Comparison of ENCODE assay signal across 8 mouse cellular contexts in the genomic region with DNA sequence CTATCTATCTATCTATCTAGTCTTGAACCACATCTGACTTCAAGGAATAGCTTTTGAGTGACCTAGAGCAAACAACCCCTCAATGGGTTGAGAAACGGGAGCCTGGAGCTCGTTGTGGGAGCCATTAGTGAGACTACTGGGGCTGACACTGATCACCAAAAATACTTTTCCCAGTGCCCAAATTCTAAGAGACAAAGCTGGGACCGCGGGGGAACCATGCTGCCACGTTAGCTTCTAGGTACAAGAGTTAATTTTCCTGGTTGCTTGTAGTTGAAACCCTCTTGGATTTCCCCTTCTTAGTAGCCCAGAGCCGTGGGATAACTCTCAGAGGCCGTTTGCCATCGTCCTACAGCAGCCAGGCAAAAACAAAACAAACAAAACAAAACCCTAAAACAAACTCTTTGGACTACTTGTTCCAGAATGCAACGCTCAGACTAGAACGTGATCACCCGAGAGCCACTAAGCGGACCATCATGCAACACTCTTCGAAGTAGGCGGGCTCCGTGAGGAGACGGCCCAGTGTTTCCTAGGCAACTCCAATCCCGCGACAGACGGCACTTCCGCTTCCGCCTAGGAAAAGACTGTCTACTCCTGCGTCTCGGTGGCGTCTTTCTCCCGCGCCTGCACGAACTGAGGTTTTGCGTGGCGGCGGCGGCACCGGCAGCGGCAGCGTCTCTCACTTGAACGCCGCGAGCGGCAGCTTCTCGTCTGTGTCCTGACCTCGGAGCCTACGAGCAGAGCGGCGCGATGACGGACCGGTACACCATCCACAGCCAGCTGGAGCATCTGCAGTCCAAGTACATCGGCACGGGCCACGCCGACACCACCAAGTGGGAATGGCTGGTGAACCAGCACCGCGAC. TPM values are rescaled to one million over a fixed set of nuclear protein-coding genes. Genes with fewer than 3 reads are reported as not detected.
DNase-seq lines count a peak whose midpoint lies in the region; ATAC-seq lines count a peak whose summit lies in the region.

No protein-coding gene starts in this region.

- H3K27me3 ChIP-seq in hindbrain, embryonic 16.5 days (replicated peaks; ENCODE audit: control insufficient read depth, insufficient read depth, low read length), result no peaks in the 10 kb centered on the region

- H3K9me3 ChIP-seq in hindbrain, embryonic 16.5 days (ENCODE audit: control insufficient read depth, low read length), result no peaks in the 10 kb centered on the region

- DNase-seq in WW6 (ENCODE audit: low read depth, low spot score), result peak; percentile 89
- DNase-seq in cerebellum, postnatal 4 days (ENCODE audit: low spot score in 2 of 2), result peak; percentile 82 to 90
- DNase-seq in gastrocnemius, adult 18-20 months (ENCODE audit: low spot score), result peak; percentile 96
- DNase-seq in left cerebral cortex, adult 18-20 months (ENCODE audit: low spot score in 2 of 2), result peak; percentile 96 to 98
- peak; percentile 98 for DNase-seq in right cerebral cortex, adult 18-20 months
- peak; percentile 85 for DNase-seq in urinary bladder, postnatal 10 days (ENCODE audit: low spot score)

- WGBS in hindbrain, embryonic 16.5 days, result 4% methylated on average over 51 of the region's 52 CpGs
- 3% methylated on average over 52 of the region's 52 CpGs for WGBS in macrophage (ENCODE audit: missing documents)

- peak overlapping the region; percentile 79 for H3K9ac ChIP-seq in hindbrain, embryonic 16.5 days (ENCODE audit: low read depth, low read length)

- peak; percentile 100 for ATAC-seq in hindbrain, embryonic 16.5 days

- peak overlapping the region; percentile 98 for H3K4me2 ChIP-seq in hindbrain, embryonic 16.5 days (ENCODE audit: low read length)

- peaks cover 11% of the 10 kb centered on the region for H3K4me1 ChIP-seq in hindbrain, embryonic 16.5 days (ENCODE audit: control insufficient read depth, insufficient read depth, low read depth, low read length)

- H3K36me3 ChIP-seq in hindbrain, embryonic 16.5 days (ENCODE audit: control insufficient read depth, insufficient read depth, low read length), result no peaks in the 10 kb centered on the region
- H3K36me3 ChIP-seq in macrophage (ENCODE audit: inconsistent target), result no peaks in the 10 kb centered on the region

- peak overlapping the region; percentile 78 for H3K27ac ChIP-seq in hindbrain, embryonic 16.5 days (ENCODE audit: low read depth, low read length)
- peak overlapping the region; percentile 39 for H3K27ac ChIP-seq in macrophage

- H3K4me3 ChIP-seq in hindbrain, embryonic 16.5 days (ENCODE audit: low read length), result peak overlapping the region; percentile 93
- peak overlapping the region; percentile 92 for H3K4me3 ChIP-seq in macrophage (ENCODE audit: inconsistent target)

- H3K79me2 ChIP-seq in macrophage (ENCODE audit: inconsistent target), result peaks cover 22% of the 10 kb centered on the region

RNA-seq across cellular contexts. Expression of gene Sf3b5, which starts 3.0 kb away (rescaled TPM):
- total RNA-seq in gastrocnemius, adult 18-20 months (2021), result 1 to 10 TPM; 5.2 to 5.7 TPM
- 22.5 and 25.3 TPM in 2 replicates for polyA plus RNA-seq in hindbrain, embryonic 16.5 days (2015; fragmentation: Nextera tagmentation; extraction: Ambion mirVana)
- total RNA-seq in left cerebral cortex, adult 18-20 months (2021), result 1 to 10 TPM; 8.3 to 8.4 TPM
- 1 to 10 TPM in 7 of 26 experiments, under 1 TPM in 17, not detected in 2; 0.20 to 3.3 (median 0.65) TPM for total RNA-seq in macrophage (2018; cell fraction: chromatin; rRNA removed)
- 10 to 100 TPM in 17 of 26 experiments, 1 to 10 TPM in 9; 8.0 to 14.5 (median 10.4) TPM for total RNA-seq in macrophage (2018; cell fraction: cytosol; rRNA removed)
- 1 to 10 TPM; 1.2 to 6.9 (median 2.4) TPM for total RNA-seq in macrophage (2018; cell fraction: nucleus; rRNA removed)
- 3.1 to 18.1 TPM (median 12.3 TPM) in 3 replicates for polyA plus RNA-seq in macrophage (2018)

RNA-seq across cellular contexts. Expression of gene Stx11, which starts 44.0 kb away (rescaled TPM):
- total RNA-seq in gastrocnemius, adult 18-20 months (2021), result under 1 TPM; 0.46 to 0.47 TPM
- 2.1 and 2.5 TPM in 2 replicates for polyA plus RNA-seq in hindbrain, embryonic 16.5 days (2015; fragmentation: Nextera tagmentation; extraction: Ambion mirVana)
- under 1 TPM; 0.07 to 0.37 TPM for total RNA-seq in left cerebral cortex, adult 18-20 months (2021)
- total RNA-seq in macrophage (2018; cell fraction: chromatin; rRNA removed), result 100 to 1,000 TPM in 4 of 26 experiments, 10 to 100 TPM in 16, 1 to 10 TPM in 6; 2.2 to 217 (median 37.7) TPM
- 100 to 1,000 TPM in 2 of 26 experiments, 10 to 100 TPM in 16, 1 to 10 TPM in 8; 2.9 to 136 (median 19.5) TPM for total RNA-seq in macrophage (2018; cell fraction: cytosol; rRNA removed)
- total RNA-seq in macrophage (2018; cell fraction: nucleus; rRNA removed), result 100 to 1,000 TPM in 4 of 26 experiments, 10 to 100 TPM in 18, 1 to 10 TPM in 4; 4.0 to 143 (median 35.6) TPM
- polyA plus RNA-seq in macrophage (2018), result 2.3 to 4.3 TPM (median 3.1 TPM) in 3 replicates

RNA-seq across cellular contexts. Expression of gene Plagl1, which starts 52.2 kb away (rescaled TPM):
- 1 to 10 TPM in 1 of 2 experiments, under 1 TPM in 1; 0.88 to 1.1 TPM for total RNA-seq in gastrocnemius, adult 18-20 months (2021)
- polyA plus RNA-seq in hindbrain, embryonic 16.5 days (2015; fragmentation: Nextera tagmentation; extraction: Ambion mirVana), result 25.4 and 34.5 TPM in 2 replicates
- total RNA-seq in left cerebral cortex, adult 18-20 months (2021), result 10 to 100 TPM; 12.8 to 16.4 TPM
- 10 to 100 TPM in 4 of 26 experiments, 1 to 10 TPM in 11, under 1 TPM in 8, not detected in 3; 0.13 to 98.4 (median 1.6) TPM for total RNA-seq in macrophage (2018; cell fraction: chromatin; rRNA removed)
- 1 to 10 TPM in 3 of 26 experiments, under 1 TPM in 23; 0.04 to 9.4 (median 0.45) TPM for total RNA-seq in macrophage (2018; cell fraction: cytosol; rRNA removed)
- total RNA-seq in macrophage (2018; cell fraction: nucleus; rRNA removed), result 10 to 100 TPM in 4 of 26 experiments, 1 to 10 TPM in 10, under 1 TPM in 12; 0.11 to 96.0 (median 1.1) TPM
- 0.06 to 0.16 TPM in 2 of 3 replicates, not detected in the other for polyA plus RNA-seq in macrophage (2018)

Comparison
In these comparisons a context has a peak if more than half of its experiments do, and no peak if none do; other contexts are left out.
1. Peak in every context shown above with its lines: DNase-seq, ATAC-seq, H3K4me3 ChIP-seq and H3K27ac ChIP-seq.
2. RNA of gene Plagl1, which starts 52.2 kb away (total RNA-seq): 12.8 to 16.4 TPM in left cerebral cortex, adult 18-20 months; 0.88 to 1.1 TPM in gastrocnemius, adult 18-20 months; every median in the first group is over 4 times any median in the second.